Mouse (Mus musculus) C2C12 (cell line): ENCODE measurements around the gene Baiap3. TPM values are rescaled to one million over a fixed set of nuclear protein-coding genes. Genes with fewer than 3 reads are reported as not detected.

Experiments used
- H3K27me3 ChIP-seq: one replicate; pipeline ENCODE4 v1.6.1; 2011; ENCODE audit not compliant: control insufficient read depth, insufficient read depth, insufficient read length
- H3K36me3 ChIP-seq: one replicate; pipeline ENCODE4 v1.6.1; 2011; ENCODE audit not compliant: control insufficient read depth, insufficient read depth
- H3K4me3 ChIP-seq: one replicate; pipeline ENCODE4 v1.5.1; 2011; ENCODE audit warnings: mild to moderate bottlenecking, control low read depth; ENCODE audit not compliant: poor library complexity, insufficient read depth, severe bottlenecking
- H3K79me2 ChIP-seq: one replicate; pipeline ENCODE4 v1.6.1; 2011; ENCODE audit not compliant: control insufficient read depth, insufficient read depth
- H3K79me3 ChIP-seq: one replicate; pipeline ENCODE4 v1.6.1; 2011; ENCODE audit warnings: low read depth, control low read depth
- H3ac ChIP-seq: one replicate; pipeline ENCODE3; 2011; ENCODE audit warnings: low read depth; ENCODE audit not compliant: control insufficient read depth, insufficient read length
- CEBPB ChIP-seq: IDR thresholded peaks from one replicate; pipeline ENCODE4 v1.6.1; 2011; ENCODE audit warnings: low read depth, mild to moderate bottlenecking, control low read depth, moderate library complexity
- CTCF ChIP-seq: IDR thresholded peaks from one replicate; pipeline ENCODE4 v1.5.1; 2011; ENCODE audit not compliant: control insufficient read depth, insufficient read depth, insufficient read length
- FOSL1 ChIP-seq: IDR thresholded peaks from one replicate; pipeline ENCODE4 v1.8.0; 2011; ENCODE audit warnings: mild to moderate bottlenecking, low read length; ENCODE audit not compliant: poor library complexity, insufficient read depth, severe bottlenecking
- MAX ChIP-seq: IDR thresholded peaks from one replicate; pipeline ENCODE4 v1.6.1; 2011; ENCODE audit warnings: mild to moderate bottlenecking, control low read depth
- MYOD1 ChIP-seq: IDR thresholded peaks from one replicate; pipeline ENCODE4 v1.6.1; 2011; ENCODE audit warnings: low read depth; ENCODE audit not compliant: control insufficient read depth, insufficient read length
- MYOG ChIP-seq: IDR thresholded peaks from one replicate; pipeline ENCODE4 v1.6.1; 2011; ENCODE audit not compliant: control insufficient read depth, insufficient read length; ENCODE audit errors: extremely low read depth
- USF1 ChIP-seq: IDR thresholded peaks from one replicate; pipeline ENCODE4 v1.6.1; 2011; ENCODE audit warnings: low read depth, mild to moderate bottlenecking, control low read depth, moderate library complexity
- polyA plus RNA-seq: library from polyadenylated mRNA; unstranded; fragments of >200 nt; fragmentation: generic; extraction: Trizol; gene quantifications from one replicate; pipeline ENCODE4 v1.2.1, GENCODE M21; 2012; ENCODE audit warnings: missing spikeins

Gene Baiap3
- polyA plus RNA-seq, 1 experiment: 0.16 TPM

- Histone ChIP-seq H3K27me3 (no peaks in the 10 kb centered on the region), H3K79me3 (no peaks in the 10 kb centered on the region), H3ac (no peak overlapping the region), H3K4me3 (no peak overlapping the region), H3K79me2 (no peaks in the 10 kb centered on the region), H3K36me3 (peaks cover 2% of the 10 kb centered on the region)
- TF ChIP-seq CEBPB (no peak), MAX (no peak), USF1 (no peak), MYOG (no peak), MYOD1 (no peak), FOSL1 (no peak), CTCF (no peak)
These were observed 35.4 kb downstream of the Baiap3 start for GRCm38 (mm10) chr17:25220746-25221145.

GRCm38 (mm10) chr17:25219492-25220295 lies 36.5 kb downstream of the Baiap3 start:
- H3K79me3 ChIP-seq: no peaks in the 10 kb centered on the region
- peaks cover 12% of the 10 kb centered on the region for H3K36me3 ChIP-seq
- no peaks in the 10 kb centered on the region for H3K79me2 ChIP-seq
- H3K27me3 ChIP-seq: no peaks in the 10 kb centered on the region
- H3ac ChIP-seq: no peak overlapping the region
- no peak overlapping the region for H3K4me3 ChIP-seq
- no peak for TF ChIP-seq MYOG
- no peak for TF ChIP-seq USF1
- no peak for TF ChIP-seq FOSL1
- no peak for TF ChIP-seq CTCF
- TF ChIP-seq CEBPB: no peak

GRCm38 (mm10) chr17:25218967-25219366 lies 37.2 kb downstream of the Baiap3 start:
- Histone ChIP-seq H3K4me3 (no peak overlapping the region), H3K36me3 (peaks cover 19% of the 10 kb centered on the region), H3ac (no peak overlapping the region), H3K79me2 (no peaks in the 10 kb centered on the region), H3K27me3 (no peaks in the 10 kb centered on the region), H3K79me3 (no peaks in the 10 kb centered on the region)
- TF ChIP-seq USF1: no peak
- TF ChIP-seq CEBPB: no peak
- TF ChIP-seq MYOG: no peak
- TF ChIP-seq FOSL1: no peak
- no peak for TF ChIP-seq MYOD1
- TF ChIP-seq CTCF: no peak
- TF ChIP-seq MAX: no peak

- Histone ChIP-seq H3ac (no peak overlapping the region), H3K79me3 (no peaks in the 10 kb centered on the region), H3K4me3 (no peak overlapping the region), H3K36me3 (peaks cover 29% of the 10 kb centered on the region), H3K27me3 (no peaks in the 10 kb centered on the region), H3K79me2 (no peaks in the 10 kb centered on the region)
- no peak for TF ChIP-seq MAX
These were observed 40.7 kb downstream of the Baiap3 start for GRCm38 (mm10) chr17:25215431-25215830.

- Histone ChIP-seq H3K27me3 (no peaks in the 10 kb centered on the region), H3K36me3 (peaks cover 40% of the 10 kb centered on the region), H3K79me3 (no peaks in the 10 kb centered on the region), H3ac (peak overlapping the region; percentile 6), H3K4me3 (no peak overlapping the region), H3K79me2 (no peaks in the 10 kb centered on the region)
- TF ChIP-seq MAX: peak; percentile 53
- no peak for TF ChIP-seq MYOG
These were observed 44.5 kb downstream of the Baiap3 start for GRCm38 (mm10) chr17:25211705-25212104.

- H3ac ChIP-seq: no peak overlapping the region
- peaks cover 39% of the 10 kb centered on the region for H3K36me3 ChIP-seq
- no peaks in the 10 kb centered on the region for H3K79me2 ChIP-seq
- H3K79me3 ChIP-seq: no peaks in the 10 kb centered on the region
- H3K4me3 ChIP-seq: no peak overlapping the region
- TF ChIP-seq MYOG: no peak
- TF ChIP-seq MAX: no peak
- no peak for TF ChIP-seq USF1
- TF ChIP-seq FOSL1: no peak
- TF ChIP-seq CEBPB: no peak
- no peak for TF ChIP-seq MYOD1
- TF ChIP-seq CTCF: no peak
- H3K27me3 ChIP-seq: no peaks in the 10 kb centered on the region
These were observed 45.3 kb downstream of the Baiap3 start for GRCm38 (mm10) chr17:25210680-25211466.
